Comparison of ENCODE assay signal across 9 mouse cellular contexts in the genomic region with DNA sequence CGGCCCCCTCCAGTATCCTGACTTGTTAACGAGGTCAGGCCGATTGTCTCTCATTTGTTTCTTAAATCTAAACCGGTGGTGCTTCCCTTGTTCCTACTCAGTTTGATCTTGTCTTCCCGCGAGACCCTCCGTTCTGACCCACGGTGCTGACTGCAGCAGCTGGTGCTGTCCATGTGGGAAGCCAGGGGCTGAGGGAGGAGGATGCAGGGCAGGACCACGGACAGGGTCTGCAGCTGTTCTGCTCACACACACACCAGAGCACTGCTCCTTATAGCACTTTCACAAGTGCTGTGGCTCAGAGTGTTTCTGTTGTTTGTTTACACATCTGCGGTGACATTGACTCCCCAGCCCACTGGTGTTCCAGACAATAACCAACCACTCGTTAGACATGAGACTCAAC. TPM values are rescaled to one million over a fixed set of nuclear protein-coding genes. Genes with fewer than 3 reads are reported as not detected.
A peak's percentile ranks its signal among the peaks of the same experiment; 100 is the strongest.
DNase-seq lines count a peak whose midpoint lies in the region; ATAC-seq lines count a peak whose summit lies in the region.
"Had no signal": no experiment of that assay in that cellular context is flagged by ENCODE, and none has a peak within 500 bp of the region (broad histone marks: within the 10 kb centered on the region; RNA-seq: fewer than 3 reads in every experiment).

No protein-coding gene starts in this region.

- H3K36me3 ChIP-seq in limb, embryonic 13.5 days, result no peaks in the 10 kb centered on the region
- H3K36me3 ChIP-seq: intestine, embryonic 15.5 days had no signal

- no peak overlapping the region for H3K27ac ChIP-seq in limb, embryonic 13.5 days
- H3K27ac ChIP-seq: intestine, embryonic 15.5 days had no signal

- peak; percentile 29 for DNase-seq in lung, postnatal 10 days
- DNase-seq in lung, postnatal 14 days, result no peak
- peak; percentile 59 for DNase-seq in embryo, embryonic 9.5 days (ENCODE audit: extremely low spot score)
- DNase-seq in retina, postnatal 1 day, result peak; percentile 70
- DNase-seq in cerebellum, adult 8-10 months, result no peak
- DNase-seq in heart, adult 18-20 months, result no peak
- DNase-seq in layer of hippocampus, postnatal 36 days, result no peak

- peak; percentile 68 for ATAC-seq in limb, embryonic 13.5 days (ENCODE audit: low FRiP score, low read depth)
- ATAC-seq: intestine, embryonic 15.5 days had no signal

- 25% methylated on average over 11 of the region's 11 CpGs for WGBS in limb, embryonic 13.5 days

- H3K4me3 ChIP-seq in limb, embryonic 13.5 days, result no peak overlapping the region
- H3K4me3 ChIP-seq: intestine, embryonic 15.5 days had no signal

- H3K9me3 ChIP-seq in limb, embryonic 13.5 days, result 0 out of 2 replicates have a peak, but pooled peaks cover 3% of the 10 kb centered on the region
- H3K9me3 ChIP-seq: intestine, embryonic 15.5 days had no signal

- peaks cover 57% of the 10 kb centered on the region for H3K27me3 ChIP-seq in limb, embryonic 13.5 days

- no peak overlapping the region for H3K9ac ChIP-seq in limb, embryonic 13.5 days
- H3K9ac ChIP-seq: intestine, embryonic 15.5 days had no signal

- peaks cover 9% of the 10 kb centered on the region for H3K4me1 ChIP-seq in limb, embryonic 13.5 days

- H3K4me2 ChIP-seq in limb, embryonic 13.5 days (replicated peaks), result no peak overlapping the region
- H3K4me2 ChIP-seq: intestine, embryonic 15.5 days had no signal

RNA-seq across cellular contexts. Expression of gene Rab11fip4, which starts 2.5 kb away (rescaled TPM):
- polyA plus RNA-seq in limb, embryonic 13.5 days (2015; fragmentation: Nextera tagmentation; extraction: Ambion mirVana), result 10.7 and 12.4 TPM in 2 replicates
- under 1 TPM; 0.15 to 0.36 TPM for total RNA-seq in heart, adult 18-20 months (2021)
- total RNA-seq in layer of hippocampus, postnatal 36 days (2021), result 100 to 1,000 TPM; 169 to 172 TPM

Comparison
In these comparisons a context has a peak if more than half of its experiments do, and no peak if none do; other contexts are left out.
1. DNase-seq: peak in lung, postnatal 10 days (single experiment), embryo, embryonic 9.5 days (single experiment) and retina, postnatal 1 day (single experiment); none in lung, postnatal 14 days (single experiment), cerebellum, adult 8-10 months (single experiment), heart, adult 18-20 months (0 of 2) and layer of hippocampus, postnatal 36 days (0 of 2).
2. RNA of gene Rab11fip4, which starts 2.5 kb away (total RNA-seq): 169 to 172 TPM in layer of hippocampus, postnatal 36 days; 0.15 to 0.36 TPM in heart, adult 18-20 months; every median in the first group is over 100 times any median in the second.